Mouse (Mus musculus) kidney, postnatal 10 days (tissue): ENCODE data around the gene Fkbp10.

ENCODE experiments used
- DNase-seq: peaks from one replicate; pipeline ENCODE4 v3.0.0; 2021; ENCODE audit warnings: mixed read lengths

Fkbp10 gene

DNA sequence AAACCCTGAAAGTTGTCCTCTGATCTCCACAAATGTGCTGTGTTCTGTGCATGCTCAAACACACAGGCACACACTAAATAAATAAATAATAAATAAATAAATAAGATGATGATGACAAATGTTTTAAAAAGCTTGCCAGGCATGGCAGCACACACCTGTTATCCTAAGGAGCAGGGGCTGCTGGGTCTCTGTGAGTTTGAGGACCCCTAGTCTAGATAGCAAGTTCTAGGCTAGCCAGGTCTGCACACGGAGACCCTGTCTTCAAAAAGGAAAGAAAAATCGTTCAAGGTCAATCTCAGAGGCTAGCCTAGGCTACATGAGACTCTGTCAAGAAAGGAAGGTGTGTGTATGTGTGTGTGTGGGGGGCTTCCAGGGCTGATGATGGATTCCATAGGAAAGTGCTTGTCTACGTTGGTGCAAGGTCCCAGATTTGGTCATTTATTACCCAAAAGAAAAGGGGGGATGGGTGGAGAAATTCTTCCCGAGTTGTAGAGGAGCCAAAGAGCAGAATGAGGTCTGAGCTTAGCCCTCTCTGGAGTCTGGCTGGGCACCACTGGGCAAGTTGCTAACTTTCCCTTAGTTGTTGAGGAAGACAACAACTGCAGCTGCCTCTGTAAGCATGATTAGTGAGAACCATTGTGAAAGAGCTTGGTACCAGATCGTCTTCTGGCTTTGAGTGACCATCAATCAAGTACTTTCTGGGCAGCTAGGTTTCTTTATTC, 21.0 kb upstream of the Fkbp10 start:
- DNase-seq: no peak

DNA sequence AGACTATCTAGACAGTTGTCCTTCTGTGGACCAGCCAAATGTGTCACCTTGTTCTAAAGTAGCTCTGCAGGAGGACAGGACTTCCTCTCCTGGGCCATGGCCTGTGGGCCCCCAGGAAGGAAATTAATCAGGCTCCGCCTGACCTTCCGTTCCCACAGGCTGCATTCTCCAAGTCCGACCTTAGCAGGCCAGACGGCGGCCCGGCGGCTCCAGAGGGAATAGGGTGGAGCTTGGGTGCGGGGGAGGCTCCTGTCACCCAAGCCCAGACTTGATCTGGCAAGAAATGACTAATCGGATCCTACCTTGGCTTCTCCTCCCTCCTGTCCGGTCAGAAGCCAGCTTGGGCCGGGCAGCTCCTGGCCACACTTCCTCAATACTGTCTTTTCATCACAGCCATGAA, 20.3 kb upstream of the Fkbp10 start:
- peak; percentile 89 for DNase-seq

DNA sequence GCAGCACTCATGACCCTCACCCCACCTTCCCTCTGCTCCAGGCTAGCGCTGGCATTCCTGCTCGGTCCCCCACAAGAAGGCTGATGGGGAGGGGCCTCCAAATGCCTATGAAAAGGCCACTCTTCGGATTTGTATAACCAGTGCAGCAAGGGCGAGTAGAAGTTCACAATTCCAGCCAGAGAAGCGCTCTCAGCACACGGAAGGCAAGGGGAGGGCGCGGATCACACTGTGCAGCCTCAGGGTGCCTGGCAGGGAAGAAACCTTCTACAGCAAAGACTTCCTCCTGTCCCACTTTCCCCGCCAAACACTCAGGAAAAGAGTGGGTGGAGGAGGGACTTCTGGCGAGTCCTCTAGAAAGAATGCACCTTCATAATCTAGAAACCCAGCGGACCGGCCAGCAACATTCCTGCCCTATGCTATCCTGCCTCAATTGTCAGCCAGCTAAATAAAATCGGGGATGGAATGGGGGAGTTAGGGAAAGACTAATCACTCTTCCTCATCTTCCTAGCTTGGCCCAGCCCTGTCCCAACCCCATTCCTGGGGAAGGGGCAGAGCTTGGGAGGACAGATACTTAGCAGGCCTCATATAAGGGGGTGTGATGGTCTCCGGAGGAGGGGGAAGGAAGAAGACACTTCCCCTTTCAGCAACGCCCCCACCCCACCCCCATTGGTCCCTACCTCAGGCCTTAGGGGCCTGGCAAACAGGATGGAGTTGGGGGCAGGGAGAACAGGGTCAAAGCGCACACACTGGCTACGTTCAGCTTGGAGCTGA, 19.5 kb upstream of the Fkbp10 start:
- DNase-seq: peak; percentile 82

DNA sequence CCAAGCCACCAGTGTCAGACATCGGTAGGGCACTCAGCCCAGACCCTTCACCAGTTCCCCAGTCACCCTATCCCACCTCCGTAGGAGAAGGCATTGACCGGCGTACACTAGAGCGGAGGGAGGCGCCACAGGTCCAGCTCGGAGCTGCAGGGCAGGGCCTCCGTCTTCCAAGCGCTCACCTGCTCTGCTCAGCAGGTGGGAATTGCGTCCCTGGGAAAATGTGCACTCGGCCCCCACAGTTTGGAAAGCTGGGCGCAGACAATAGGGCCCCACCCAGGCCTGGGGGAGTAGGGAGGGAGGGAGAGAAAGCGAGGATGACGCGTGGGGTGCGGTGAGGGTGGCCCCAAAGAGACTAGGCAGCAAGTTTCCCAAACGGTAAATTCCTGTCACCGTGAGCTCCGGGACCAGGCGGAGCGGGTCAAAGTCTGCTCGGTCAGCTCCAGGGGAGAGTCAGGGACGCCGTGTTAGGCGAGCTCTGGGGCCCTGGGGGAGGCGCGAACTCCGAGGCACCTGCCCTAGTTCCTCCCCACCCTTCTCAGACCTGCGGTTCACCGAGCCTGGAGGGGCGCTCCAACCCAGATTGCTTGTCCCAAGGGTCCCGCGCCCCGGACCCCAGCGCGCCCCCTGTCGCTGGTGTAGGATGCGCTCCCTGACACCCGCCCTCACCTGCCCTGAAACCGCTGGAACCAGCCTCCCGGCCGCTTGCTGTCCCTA, 18.5 kb upstream of the Fkbp10 start:
- DNase-seq: peak; percentile 71

DNA sequence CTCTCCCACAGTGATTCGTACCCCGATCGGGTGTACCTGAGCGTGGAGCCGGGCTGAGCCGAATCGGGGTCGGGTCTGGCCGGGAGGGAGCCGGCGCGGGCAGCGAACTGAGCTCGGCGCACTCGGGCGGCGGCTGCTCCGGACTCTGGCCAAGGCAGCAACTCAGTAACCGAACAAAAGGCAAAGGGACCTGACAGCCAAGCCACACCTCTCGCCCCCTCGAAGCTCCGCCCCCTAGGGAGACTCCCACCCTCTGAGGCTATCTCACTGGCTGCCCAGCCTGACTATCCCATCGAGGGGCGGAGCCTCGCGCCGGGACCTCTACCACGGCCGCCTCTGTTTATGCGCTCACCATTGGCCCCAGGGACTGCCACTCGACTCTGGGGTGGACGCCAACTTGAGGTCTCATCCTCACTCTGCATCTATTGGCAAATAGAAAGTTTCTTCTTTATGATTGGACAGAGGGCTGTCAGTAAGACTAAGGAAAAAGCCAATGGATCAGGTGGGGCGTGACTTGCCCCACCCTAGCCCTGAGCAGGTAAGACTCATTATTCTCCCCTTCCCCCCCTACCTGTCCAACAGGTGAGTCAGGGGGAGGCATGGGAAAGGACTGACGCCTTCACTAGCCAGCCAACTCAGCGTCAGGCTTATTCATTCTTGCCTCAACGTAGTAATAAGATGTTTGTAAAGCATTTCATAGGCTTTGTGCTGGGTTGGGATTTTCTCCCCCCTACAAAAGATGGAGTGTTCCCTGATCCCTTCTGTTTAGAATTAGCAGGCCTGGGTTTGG, 17.7 kb upstream of the Fkbp10 start, which contains the start of gene Jup:
Gene Jup, minus strand, starts transcription at position 164 of the 790 bp plus-strand sequence.
- peak; percentile 100 for DNase-seq

DNA sequence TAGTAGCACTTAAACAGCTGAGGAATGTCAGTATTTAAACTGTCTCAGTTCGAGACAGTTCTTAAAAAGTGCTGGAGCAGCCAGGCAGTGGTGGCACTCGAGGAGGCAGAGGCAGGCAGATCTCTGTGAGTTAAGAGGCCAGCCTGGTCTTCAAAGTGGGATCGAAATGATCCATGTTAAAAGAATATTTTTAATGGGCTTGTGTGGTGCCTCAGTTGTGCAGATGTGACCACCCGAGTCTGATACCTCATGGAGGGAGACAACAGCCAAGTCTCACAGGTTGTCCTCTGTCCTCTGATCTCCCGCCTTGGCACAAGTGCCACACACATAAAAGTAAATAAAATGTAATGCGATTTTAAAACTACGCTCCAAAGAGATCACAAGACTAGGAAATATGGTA, 17.0 kb upstream of the Fkbp10 start:
- no peak for DNase-seq

DNA sequence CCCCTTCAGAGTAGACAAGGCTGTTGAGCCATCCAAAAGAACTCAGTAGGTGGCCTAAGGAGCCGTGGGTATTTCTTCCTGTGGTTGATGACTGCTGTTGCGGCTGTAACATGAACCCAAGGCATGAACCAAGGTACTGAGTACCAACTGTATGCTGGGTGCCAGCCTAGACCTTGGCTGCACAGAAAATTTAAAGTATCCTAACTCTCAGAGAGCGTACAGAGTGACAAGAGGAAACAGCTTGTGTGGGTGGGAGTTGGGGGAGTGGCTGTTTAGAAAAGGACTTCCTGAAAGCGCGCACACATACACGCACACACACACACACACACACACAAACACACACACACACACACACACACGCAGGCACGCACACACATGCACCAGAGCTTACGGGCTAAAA, 16.2 kb upstream of the Fkbp10 start:
- no peak for DNase-seq

DNA sequence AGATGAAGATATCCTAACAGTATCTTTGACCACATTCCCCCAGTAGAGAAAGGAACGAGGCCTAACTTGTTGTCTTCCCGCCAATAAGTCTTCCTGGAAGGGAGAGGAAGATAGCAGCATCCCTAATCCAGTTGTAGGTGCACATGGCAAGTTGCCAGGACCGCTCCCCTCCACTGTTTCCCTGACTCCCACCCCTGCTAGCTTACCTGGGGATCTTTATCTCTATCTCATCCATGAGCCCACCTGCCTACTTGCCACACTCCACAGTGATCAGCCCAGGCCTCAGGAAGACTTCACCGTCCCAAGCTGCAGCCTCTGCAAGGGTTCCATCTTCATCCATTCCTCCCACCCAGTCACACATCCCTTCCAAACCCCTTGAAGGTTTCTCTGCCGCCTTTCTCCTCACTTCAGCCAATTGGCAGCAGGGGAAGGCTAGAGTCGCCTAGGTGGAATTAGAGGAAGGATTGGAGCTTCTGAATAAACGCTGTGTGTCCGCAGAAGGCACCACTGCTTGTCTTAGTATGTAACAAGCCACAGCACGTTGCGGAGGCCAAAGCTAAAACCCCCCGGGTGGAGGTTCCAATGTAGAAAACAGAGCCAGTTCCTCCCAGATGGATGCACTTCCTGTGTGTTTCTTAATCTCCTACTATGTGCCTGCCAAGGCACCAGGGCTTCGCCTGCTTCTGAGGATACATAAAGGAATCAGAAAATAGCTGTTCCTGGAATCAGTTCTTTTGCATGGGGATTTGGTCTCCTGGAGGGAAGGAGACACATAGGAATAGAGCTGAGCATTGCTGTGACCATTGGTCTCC, 15.6 kb upstream of the Fkbp10 start:
- no peak for DNase-seq

DNA sequence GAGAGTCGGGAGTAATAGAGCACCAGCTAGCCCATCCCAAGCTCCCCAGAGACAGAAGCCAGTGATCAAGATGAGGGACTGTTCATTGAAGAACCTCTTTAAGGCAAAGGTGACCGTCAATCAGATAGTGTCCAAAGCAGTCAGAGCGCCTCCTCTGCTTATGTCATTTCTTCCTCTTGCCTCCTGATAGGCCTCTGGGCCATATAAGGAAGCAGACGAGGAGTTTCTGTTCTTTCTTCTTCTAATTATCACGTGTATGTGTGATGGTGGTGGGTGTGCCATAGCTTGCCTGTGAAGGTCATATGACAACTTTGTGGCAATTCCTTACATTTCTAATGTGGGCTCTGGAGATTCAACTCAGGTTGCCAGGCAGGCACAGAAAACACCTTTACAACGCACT, 14.7 kb upstream of the Fkbp10 start:
- no peak for DNase-seq

DNA sequence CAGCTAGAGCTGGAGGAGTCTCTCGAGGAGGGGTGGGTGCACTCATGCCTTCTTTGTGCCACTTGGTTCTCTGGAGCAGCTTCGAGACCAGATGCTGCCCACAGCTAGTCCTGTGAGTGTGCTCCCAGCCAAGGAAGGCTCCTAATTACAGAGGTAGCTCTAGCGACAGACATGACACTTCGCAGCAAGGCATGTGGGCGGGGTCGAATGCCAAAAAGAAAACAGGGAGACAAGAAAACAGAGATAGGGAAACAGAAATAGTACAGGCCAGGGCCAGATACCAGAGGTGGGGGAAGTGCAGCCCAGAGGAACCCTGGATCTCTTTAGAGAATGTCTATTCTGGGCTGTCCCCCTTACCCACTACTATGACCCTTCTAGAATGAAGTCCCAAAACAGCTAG, 13.3 kb upstream of the Fkbp10 start:
- DNase-seq: no peak

DNA sequence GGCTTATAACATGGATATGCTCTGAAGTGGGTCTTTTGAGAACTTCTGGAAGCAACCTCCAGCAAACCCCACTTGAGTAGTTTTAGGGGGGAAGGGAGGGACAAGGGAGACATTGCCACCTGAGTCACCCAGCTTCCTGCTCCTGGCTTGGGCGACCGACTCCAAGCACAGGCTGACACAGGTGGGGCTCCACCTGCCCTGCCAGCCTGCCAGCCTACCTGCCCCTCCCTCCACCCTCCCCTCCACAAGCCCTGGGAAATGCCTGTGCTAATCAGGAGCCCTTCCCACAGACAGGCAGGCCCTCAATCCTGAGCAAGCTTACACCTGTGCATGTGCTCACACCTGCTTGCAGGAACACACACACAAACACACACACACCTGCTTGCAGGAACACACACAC, 12.8 kb upstream of the Fkbp10 start:
- peak; percentile 56 for DNase-seq

DNA sequence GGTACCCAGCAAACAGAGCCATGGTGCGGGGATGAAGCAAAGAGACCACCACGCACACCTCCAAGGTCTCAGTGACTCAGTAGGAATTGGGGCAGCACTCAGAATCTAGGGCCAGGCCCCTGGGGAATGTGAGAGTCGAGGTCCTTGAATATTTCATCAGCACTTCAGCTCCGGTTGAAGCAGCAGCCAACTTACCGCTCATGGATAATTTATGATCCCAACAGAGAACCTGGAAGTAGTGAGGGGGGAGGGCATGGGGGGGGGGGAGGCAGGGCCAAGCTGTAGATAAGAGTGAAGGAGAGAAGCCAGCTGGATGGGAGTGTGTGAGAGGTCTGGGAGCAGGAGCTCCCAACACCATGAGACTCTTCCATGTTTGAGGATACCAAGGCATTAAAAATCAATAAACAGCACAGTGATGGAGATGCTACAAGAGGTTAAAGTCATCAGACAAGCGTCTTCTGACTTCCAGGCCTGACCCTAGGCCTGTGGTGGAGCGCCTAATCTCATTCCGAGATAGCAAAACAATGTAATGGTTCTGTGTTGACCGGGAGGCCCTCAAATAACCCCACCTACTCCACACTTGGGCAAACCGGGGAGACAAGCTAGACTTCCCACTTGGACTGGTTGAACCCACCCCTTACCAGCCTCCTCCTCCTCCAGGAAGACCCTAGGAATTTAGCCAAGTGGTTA, 11.9 kb upstream of the Fkbp10 start:
- no peak for DNase-seq

DNA sequence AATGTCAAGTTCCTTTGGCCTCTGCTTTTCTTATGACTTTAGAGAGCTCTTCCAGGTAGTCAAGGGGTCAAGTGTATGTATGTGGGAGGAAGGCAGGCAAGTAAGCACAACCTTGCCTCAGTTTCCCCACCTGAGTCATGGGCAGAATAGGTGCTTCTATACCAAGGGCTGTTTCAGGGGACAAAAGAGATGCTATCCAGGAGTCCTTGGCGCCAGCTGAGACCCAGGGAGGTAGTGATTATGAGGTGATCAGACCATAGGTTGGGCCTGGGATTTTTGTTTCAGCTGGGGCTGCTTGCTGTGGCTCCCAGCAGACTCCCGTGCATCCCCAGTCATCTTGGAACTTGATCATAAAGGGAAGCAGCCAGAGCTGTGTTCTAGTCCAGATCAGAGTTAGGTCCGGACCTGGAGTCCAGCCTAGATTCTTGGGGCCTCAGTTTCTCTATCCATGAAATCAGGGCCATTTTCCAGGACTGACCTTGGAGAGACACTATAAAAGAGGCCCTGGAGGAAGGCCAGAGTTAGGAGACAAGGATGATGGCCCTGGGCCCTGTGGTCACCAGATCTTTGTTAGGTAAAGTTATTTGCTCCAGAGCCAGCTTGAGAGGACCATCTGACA, 10.9 kb upstream of the Fkbp10 start:
- no peak for DNase-seq

DNA sequence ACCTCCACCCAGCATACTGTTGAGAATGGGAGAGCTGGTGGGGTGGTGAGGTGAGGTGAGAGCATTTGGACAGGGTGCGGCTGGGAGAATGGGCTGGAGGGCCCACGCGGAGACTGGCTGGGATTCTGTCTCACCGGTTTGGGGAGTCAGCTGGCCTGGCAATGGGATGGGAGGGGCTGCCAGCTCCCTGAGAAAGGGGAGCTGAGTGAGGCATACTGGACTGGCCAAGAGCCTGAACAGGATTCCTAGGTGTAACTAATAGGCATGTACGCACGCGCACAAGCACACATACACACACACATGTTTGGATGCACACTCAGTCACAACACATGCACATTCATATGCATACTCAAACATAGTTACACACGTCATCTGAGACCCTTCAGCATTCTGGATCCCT, 9.2 kb upstream of the Fkbp10 start:
- DNase-seq: no peak

DNA sequence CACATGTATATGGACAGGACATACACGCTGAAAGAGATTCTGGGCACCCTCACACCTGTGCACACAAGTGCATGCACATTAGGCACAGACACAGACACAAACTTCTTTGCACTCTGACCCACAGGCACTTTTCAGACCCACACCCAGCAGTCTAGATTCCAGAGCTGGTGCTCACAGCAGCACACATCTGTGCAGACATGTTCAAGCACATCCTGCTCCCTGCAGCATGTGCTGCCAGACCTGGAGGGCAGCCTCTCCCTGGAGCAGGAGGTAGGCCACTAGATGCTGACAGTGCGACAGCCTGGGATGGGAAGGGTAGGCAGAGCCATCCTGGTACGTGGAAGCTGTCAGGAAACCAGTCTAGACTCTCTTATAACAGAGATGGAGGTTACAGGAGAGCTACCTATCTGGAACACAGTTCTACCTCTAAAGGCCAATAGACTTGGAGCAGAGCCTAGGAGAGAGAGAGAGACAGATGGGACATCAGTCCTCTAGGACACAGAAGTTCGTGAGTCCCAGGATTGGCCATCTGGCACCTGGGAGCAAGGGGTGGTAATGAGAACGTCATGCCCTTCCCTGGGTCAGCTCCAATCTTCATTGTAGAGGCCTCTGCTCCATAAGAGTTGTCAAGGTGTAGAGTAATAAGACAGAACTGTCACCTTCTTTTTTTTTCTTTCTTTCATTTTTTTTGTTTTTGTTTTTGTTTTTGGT, 8.3 kb upstream of the Fkbp10 start:
- DNase-seq: no peak

DNA sequence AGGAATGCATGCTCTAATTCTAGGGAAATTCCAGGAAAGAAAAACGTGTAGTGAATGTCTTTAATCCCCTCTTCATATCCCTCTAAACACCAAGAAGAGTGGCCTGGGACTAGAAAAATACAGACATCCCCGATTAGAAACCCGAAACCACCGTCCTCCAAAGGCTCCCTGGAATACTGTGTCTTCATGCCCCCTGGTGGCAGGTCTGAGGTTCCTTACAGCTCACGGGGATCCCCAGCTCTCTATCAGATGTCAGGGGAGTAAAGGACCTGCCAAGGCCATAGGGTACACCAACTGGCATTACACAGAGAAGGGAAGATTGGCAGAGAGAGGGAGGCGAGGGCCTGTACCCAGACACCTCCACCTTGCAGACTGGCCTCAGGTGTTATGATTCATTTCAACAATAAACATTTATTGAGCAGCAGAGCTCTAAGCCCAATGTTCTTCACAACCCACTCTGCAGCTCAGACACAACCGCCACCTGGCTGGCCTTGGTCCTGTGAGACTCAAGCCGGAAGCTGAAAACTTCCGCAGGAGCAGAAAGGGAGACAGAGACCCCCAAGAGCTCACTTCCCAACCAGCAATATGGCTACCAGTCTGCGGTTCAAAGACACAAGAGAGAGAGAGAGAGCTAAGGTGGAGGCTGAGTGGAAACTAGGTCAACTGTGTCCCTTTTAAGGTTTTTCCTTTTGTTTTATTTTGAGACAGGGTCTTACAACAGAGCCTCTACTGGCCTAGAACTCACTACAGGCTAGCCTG, 7.2 kb upstream of the Fkbp10 start:
- DNase-seq: peak; percentile 87

DNA sequence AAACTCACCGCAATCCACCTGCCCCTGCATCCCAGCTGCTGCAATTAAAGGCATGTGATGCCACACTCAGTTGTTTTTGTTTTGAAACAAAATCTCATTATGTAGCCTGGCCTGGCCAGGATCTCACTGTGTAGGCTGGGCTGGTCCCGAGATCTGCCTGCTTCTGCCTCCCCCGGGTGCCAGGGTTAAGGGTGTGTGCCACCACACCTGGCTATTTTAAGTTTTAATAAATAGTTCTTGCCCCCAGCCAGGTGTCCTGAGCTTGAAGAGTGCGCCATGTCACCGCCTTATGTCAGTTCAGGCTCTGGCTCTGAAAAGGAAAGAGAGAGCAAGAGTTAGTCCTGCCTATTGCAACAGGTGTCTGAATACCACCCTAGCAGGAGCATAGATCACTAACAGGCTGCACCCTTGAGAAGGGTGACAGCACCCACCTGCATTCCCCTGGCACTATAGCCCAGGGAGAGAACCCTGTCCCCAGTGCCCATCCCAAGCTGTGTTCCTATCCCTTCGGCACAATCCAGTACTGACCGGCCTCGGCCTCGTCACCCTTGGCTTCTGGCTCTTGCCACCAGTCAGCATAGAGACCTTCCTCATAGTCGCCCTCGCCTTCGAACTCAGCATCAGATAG, 6.5 kb upstream of the Fkbp10 start:
- no peak for DNase-seq

DNA sequence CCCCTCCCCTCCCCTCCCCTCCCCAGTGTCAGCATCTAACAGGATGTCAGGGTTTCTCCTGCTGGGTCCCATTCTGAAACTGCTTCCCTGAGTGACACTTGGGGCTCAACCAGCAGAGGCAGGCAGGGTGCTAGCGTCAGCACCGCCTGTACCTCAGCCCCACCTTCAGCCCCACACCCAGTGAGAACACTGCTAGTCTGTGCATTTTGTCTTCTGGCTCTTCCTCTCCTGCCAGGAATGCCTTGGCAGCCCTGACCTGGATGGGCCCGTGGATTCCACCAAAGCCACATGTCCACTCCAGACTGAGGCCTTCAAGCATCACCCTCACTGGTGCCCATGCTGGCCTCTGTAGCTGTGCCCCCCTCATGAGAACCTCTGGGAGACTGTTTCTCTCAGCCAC, 5.8 kb upstream of the Fkbp10 start:
- DNase-seq: no peak

DNA sequence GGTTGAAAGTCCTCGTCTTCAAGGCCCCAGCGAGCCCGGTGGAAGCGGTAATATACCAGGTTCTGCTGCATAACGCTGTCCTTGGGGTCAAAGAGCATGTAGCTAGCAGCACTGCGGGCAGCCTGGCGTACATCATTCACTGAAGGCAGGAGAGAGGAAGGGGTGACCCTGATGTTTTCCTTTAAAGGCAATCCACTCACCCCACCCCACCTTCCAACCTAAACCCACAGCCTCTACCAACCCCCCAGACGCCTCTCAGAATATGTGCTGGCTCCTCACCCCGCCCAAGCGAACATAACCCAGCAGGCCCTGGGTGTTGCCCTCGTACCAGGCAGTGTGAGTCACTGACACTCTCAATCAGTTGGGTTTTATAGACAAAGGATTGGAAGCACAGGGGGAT, 3.8 kb upstream of the Fkbp10 start:
- no peak for DNase-seq
